Mouse (Mus musculus): ENCODE data around the gene Mtmr11.
A peak's percentile ranks its signal among the peaks of the same experiment; 100 is the strongest.
"Not testable (repeated sequence)": the region's sequence is repeated elsewhere in the genome, so short reads cannot be mapped to it uniquely, and the experiment has no call there.

Gene Mtmr11

DNA sequence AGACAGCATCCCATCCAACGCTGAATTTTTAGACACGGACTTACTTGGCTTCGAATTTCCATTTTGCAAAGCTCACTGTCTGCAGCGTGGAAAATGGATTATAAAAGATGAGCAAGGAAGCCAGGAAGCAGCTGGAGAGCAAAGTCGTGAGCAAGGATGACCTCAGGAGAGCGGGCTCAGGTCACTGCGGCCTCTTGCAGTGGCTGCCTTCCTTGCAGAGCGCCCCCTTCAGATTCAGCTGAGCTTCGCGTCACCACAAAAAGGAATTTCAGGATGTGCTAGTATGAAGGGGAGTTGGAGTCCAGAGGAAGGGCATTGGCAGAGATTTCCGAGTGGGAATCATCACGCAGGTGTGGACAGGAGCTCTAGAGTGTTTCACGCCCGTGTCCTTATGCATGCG lies 47.4 kb downstream of the Mtmr11 start:
- DNase-seq (ENCODE audit: extremely low spot score, low spot score): peak; percentile 24

DNA sequence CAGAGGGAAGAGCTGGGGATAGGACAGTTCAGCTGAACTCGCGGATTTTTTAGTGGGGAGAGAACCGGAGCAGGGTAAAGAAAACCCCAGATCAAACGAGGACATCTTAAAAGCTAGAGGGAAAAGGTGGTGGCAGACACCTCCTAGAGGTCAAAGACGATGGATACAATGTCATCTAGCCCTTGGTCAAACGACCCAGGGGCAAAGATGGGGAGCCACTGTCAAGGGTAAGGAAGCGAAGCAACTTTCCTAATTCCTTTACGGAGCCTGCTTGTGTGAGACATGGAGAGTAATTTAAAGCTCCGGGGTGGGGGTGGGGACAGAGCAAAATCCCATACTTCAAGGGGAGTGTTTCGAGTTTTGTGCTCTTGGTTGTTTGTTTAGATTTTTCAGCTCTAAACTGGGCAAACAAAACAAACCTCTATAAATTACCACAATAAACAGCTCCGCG lies 57.4 kb downstream of the Mtmr11 start:
- peak; percentile 61 for DNase-seq (ENCODE audit: extremely low spot score, low spot score)

DNA sequence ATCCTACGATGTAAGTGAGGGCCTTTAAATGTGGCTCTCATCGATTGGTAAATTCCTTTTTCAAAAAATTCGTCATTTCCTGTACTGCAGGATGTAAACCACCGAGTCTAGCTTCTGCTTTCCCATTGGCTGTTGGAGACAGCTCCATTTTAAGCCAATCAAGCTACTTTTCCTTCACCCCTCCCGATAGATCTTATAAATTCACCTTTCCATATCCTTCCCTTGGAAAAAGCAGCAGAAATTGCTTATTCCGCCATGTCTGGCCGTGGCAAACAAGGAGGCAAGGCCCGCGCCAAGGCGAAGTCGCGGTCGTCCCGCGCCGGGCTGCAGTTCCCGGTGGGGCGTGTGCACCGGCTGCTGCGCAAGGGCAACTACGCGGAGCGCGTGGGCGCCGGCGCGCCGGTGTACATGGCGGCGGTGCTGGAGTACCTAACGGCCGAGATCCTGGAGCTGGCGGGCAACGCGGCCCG lies 57.9 kb downstream of the Mtmr11 start, which contains the start of the genes Bola1 and Hist2h2ab:
Gene Bola1 (minus strand): TSS at position 49 of the 470 bp plus-strand sequence.
Gene Hist2h2ab (plus strand): TSS at position 205 of the 470 bp plus-strand sequence.
- peak; percentile 82 for DNase-seq (ENCODE audit: extremely low spot score, low spot score)

DNA sequence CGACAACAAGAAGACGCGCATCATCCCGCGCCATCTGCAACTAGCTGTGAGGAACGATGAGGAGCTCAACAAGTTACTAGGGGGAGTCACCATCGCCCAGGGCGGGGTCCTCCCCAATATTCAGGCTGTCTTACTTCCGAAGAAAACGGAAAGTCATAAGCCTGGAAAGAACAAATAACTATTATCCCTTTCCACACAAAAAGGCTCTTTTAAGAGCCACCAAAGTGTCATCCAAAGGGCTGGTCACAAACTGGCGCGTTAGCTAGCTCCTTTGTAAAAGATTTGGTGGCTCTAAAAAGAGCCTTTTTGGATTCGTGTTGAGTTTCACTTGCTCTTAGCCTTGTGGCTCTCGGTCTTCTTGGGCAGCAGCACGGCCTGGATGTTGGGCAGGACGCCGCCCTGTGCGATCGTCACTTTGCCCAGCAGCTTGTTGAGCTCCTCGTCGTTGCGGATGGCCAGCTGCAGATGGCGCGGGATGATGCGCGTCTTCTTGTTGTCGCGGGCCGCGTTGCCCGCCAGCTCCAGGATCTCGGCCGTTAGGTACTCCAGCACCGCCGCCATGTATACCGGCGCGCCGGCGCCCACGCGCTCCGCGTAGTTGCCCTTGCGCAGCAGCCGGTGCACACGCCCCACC lies 58.4 kb downstream of the Mtmr11 start:
- not testable (repeated sequence) for DNase-seq (ENCODE audit: extremely low spot score, low spot score)

DNA sequence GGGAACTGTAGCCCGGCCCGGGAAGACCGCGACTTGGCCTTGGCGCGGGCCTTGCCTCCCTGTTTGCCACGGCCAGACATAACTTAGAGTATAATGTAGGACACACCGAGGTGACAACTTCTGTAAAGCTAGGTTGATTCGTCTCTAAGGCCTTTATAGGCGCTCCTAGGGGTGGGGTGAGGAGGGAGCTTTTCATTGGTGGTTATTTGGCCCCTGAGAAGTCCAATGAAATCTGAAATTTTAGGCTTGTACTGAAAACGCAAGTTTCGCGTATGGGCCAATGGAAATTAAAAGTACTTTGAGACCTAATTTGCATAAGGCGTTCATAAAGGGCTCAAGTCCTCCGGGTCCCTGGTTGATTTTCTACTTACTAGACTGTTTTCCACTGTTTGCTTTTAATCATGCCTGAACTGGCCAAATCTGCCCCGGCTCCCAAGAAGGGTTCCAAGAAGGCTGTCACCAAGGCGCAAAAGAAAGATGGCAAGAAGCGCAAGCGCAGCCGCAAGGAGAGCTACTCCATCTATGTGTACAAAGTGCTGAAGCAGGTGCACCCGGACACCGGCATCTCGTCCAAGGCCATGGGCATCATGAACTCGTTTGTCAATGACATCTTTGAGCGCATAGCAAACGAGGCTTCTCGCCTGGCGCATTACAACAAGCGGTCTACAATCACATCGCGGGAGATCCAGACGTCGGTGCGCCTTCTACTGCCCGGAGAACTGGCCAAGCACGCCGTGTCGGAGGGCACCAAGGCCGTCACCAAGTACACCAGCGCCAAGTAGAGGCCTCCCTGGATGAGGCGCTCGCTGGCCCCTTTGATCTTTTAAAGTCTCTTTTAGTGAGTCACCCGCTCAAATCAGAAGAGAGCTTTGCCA lies 59.2 kb downstream of the Mtmr11 start, which contains the start of the genes Hist2h2ac and Hist2h2be:
Gene Hist2h2ac (minus strand): TSS at position 116 of the 875 bp plus-strand sequence.
Gene Hist2h2be (plus strand): TSS at position 355 of the 875 bp plus-strand sequence.
- DNase-seq (ENCODE audit: extremely low spot score, low spot score): peak; percentile 80

All from neural tube, embryonic 10.5 days (tissue).